Mouse (Mus musculus) neural tube, embryonic 12.5 days (tissue): ENCODE results near the gene Gpr143. TPM values are rescaled to one million over a fixed set of nuclear protein-coding genes. Genes with fewer than 3 reads are reported as not detected.

Experiments
- ATAC-seq: fragments of 200-750 bp; cut with Nextera tagmentation; 2 replicates; pipeline ENCODE4 v1.8.0; 2017; ENCODE audit warnings: low read depth, mild to moderate bottlenecking, moderate TSS enrichment, moderate library complexity; ENCODE audit not compliant: low FRiP score
- H3K27ac ChIP-seq: fragments of 300-500 bp; sonication (generic); 2 replicates; pipeline ENCODE4 v1.5.1; 2016
- H3K27me3 ChIP-seq: fragments of 300-500 bp; sonication (generic); replicated peaks from 2 replicates; pipeline ENCODE4 v1.6.1; 2016; ENCODE audit warnings: mild to moderate bottlenecking
- H3K36me3 ChIP-seq: fragments of 300-500 bp; sonication (generic); 2 replicates; pipeline ENCODE4 v1.6.1; 2016; ENCODE audit warnings: mild to moderate bottlenecking
- H3K4me1 ChIP-seq: fragments of 300-500 bp; sonication (generic); 2 replicates; pipeline ENCODE4 v1.6.1; 2016
- H3K4me2 ChIP-seq: fragments of 300-500 bp; sonication (generic); replicated peaks from 2 replicates; pipeline ENCODE4 v1.6.1; 2016; ENCODE audit warnings: mild to moderate bottlenecking
- H3K4me3 ChIP-seq: fragments of 300-500 bp; sonication (generic); 2 replicates; pipeline ENCODE4 v1.5.1; 2016
- H3K9ac ChIP-seq: fragments of 300-500 bp; sonication (generic); 2 replicates; pipeline ENCODE4 v1.6.1; 2016; ENCODE audit warnings: mild to moderate bottlenecking
- H3K9me3 ChIP-seq: fragments of 300-500 bp; sonication (generic); 2 replicates; pipeline ENCODE4 v1.6.1; 2016; ENCODE audit warnings: mild to moderate bottlenecking
- WGBS: fragments of 180-500 bp; shearing (Covaris S2); methylation state at CpG from one replicate; pipeline ENCODE4 v1.1.7; 2016; 5-methylcytosine and 5-hydroxymethylcytosine counted together
- polyA plus RNA-seq: library from polyadenylated mRNA; unstranded; fragments of >200 nt; fragmentation: Nextera tagmentation; extraction: Ambion mirVana; gene quantifications from 2 replicates; pipeline ENCODE4 v1.2.1, GENCODE M21; 2016

Gene Gpr143
- 0.20 TPM in 1 of 2 replicates, not detected in the other for polyA plus RNA-seq

- 25% methylated on average over 26 of the region's 26 CpGs for WGBS
- Histone ChIP-seq H3K9me3 (no peaks in the 10 kb centered on the region), H3K4me1 (no peaks in the 10 kb centered on the region), H3K36me3 (no peaks in the 10 kb centered on the region), H3K27me3 (no peaks in the 10 kb centered on the region; the same call in 1 of the 2 replicates), H3K27ac (no peak within 1 kb of the TSS), H3K4me2 (peak within 1 kb of the TSS; percentile 53), H3K4me3 (no peak within 1 kb of the TSS), H3K9ac (peak within 1 kb of the TSS; percentile 26; the same call in 1 of the 2 replicates)
- peak; percentile 53; the same call in 1 of the 2 replicates for ATAC-seq
Observed at GRCm38 (mm10) chrX:152781720-152782403, at the start of gene Gpr143. Gpr143 (plus strand) TSS chrX:152781921.

- Histone ChIP-seq H3K27me3 (no peaks in the 10 kb centered on the region), H3K9ac (no peak overlapping the region), H3K9me3 (no peaks in the 10 kb centered on the region), H3K27ac (no peak overlapping the region), H3K4me2 (no peak overlapping the region), H3K36me3 (no peaks in the 10 kb centered on the region), H3K4me1 (no peaks in the 10 kb centered on the region), H3K4me3 (no peak overlapping the region)
- no peak for ATAC-seq
Observed at GRCm38 (mm10) chrX:152735283-152735682, 46.4 kb upstream of the Gpr143 start.

- Histone ChIP-seq H3K4me3 (no peak overlapping the region), H3K9ac (no peak overlapping the region), H3K4me1 (no peaks in the 10 kb centered on the region), H3K4me2 (no peak overlapping the region), H3K36me3 (no peaks in the 10 kb centered on the region), H3K27ac (no peak overlapping the region), H3K9me3 (no peaks in the 10 kb centered on the region), H3K27me3 (no peaks in the 10 kb centered on the region)
- 72% methylated on average over 2 of the region's 2 CpGs for WGBS
- ATAC-seq = no peak
Observed at GRCm38 (mm10) chrX:152738191-152738590, 43.5 kb upstream of the Gpr143 start.

- H3K36me3 ChIP-seq = no peaks in the 10 kb centered on the region
- no peak overlapping the region for H3K27ac ChIP-seq
- no peaks in the 10 kb centered on the region for H3K4me1 ChIP-seq
- ATAC-seq = no peak
- no peak overlapping the region for H3K4me3 ChIP-seq
- H3K9me3 ChIP-seq = no peaks in the 10 kb centered on the region
- 71% methylated on average over 4 of the region's 4 CpGs for WGBS
- H3K4me2 ChIP-seq = no peak overlapping the region
- no peak overlapping the region for H3K9ac ChIP-seq
- H3K27me3 ChIP-seq = no peaks in the 10 kb centered on the region
Observed at GRCm38 (mm10) chrX:152738759-152739368, 42.9 kb upstream of the Gpr143 start.

GRCm38 (mm10) chrX:152743642-152744041, 38.1 kb upstream of the Gpr143 start:
- no peak for ATAC-seq
- Histone ChIP-seq H3K4me1 (no peaks in the 10 kb centered on the region), H3K27ac (no peak overlapping the region), H3K36me3 (no peaks in the 10 kb centered on the region), H3K9ac (no peak overlapping the region), H3K27me3 (no peaks in the 10 kb centered on the region), H3K4me2 (no peak overlapping the region), H3K4me3 (no peak overlapping the region), H3K9me3 (no peaks in the 10 kb centered on the region)

GRCm38 (mm10) chrX:152745925-152746324, 35.8 kb upstream of the Gpr143 start:
- H3K4me2 ChIP-seq = no peak overlapping the region
- no peaks in the 10 kb centered on the region for H3K9me3 ChIP-seq
- no peak overlapping the region for H3K27ac ChIP-seq
- no peak overlapping the region for H3K4me3 ChIP-seq
- no peaks in the 10 kb centered on the region for H3K36me3 ChIP-seq
- no peak for ATAC-seq
- 64% methylated on average over 2 of the region's 2 CpGs for WGBS
- H3K9ac ChIP-seq = no peak overlapping the region
- no peaks in the 10 kb centered on the region for H3K27me3 ChIP-seq
- H3K4me1 ChIP-seq = no peaks in the 10 kb centered on the region

- H3K27me3 ChIP-seq = no peaks in the 10 kb centered on the region
- H3K4me2 ChIP-seq = no peak overlapping the region
- H3K9me3 ChIP-seq = no peaks in the 10 kb centered on the region
- no peak for ATAC-seq
- H3K4me3 ChIP-seq = no peak overlapping the region
- no peaks in the 10 kb centered on the region for H3K36me3 ChIP-seq
- H3K4me1 ChIP-seq = no peaks in the 10 kb centered on the region
- no peak overlapping the region for H3K9ac ChIP-seq
- 95% methylated on average over 1 of the region's 1 CpGs for WGBS
- H3K27ac ChIP-seq = no peak overlapping the region
Observed at GRCm38 (mm10) chrX:152755819-152756218, 25.9 kb upstream of the Gpr143 start.

- Histone ChIP-seq H3K4me2 (no peak overlapping the region), H3K9me3 (no peaks in the 10 kb centered on the region), H3K4me3 (no peak overlapping the region), H3K27me3 (no peaks in the 10 kb centered on the region), H3K4me1 (no peaks in the 10 kb centered on the region), H3K27ac (no peak overlapping the region), H3K36me3 (no peaks in the 10 kb centered on the region), H3K9ac (no peak overlapping the region)
- ATAC-seq = no peak
- WGBS = 89% methylated on average over 5 of the region's 5 CpGs
Observed at GRCm38 (mm10) chrX:152756293-152756692, 25.4 kb upstream of the Gpr143 start.

GRCm38 (mm10) chrX:152762437-152762836, 19.3 kb upstream of the Gpr143 start:
- no peaks in the 10 kb centered on the region for H3K4me1 ChIP-seq
- no peaks in the 10 kb centered on the region for H3K9me3 ChIP-seq
- H3K27me3 ChIP-seq = no peaks in the 10 kb centered on the region
- H3K4me2 ChIP-seq = no peak overlapping the region
- no peak overlapping the region for H3K9ac ChIP-seq
- H3K27ac ChIP-seq = no peak overlapping the region
- 42% methylated on average over 2 of the region's 2 CpGs for WGBS
- H3K36me3 ChIP-seq = no peaks in the 10 kb centered on the region
- H3K4me3 ChIP-seq = no peak overlapping the region
- no peak for ATAC-seq

- no peak overlapping the region for H3K9ac ChIP-seq
- 58% methylated on average over 2 of the region's 2 CpGs for WGBS
- no peak for ATAC-seq
Observed at GRCm38 (mm10) chrX:152762855-152763254, 18.9 kb upstream of the Gpr143 start.

GRCm38 (mm10) chrX:152764171-152764570, 17.6 kb upstream of the Gpr143 start:
- Histone ChIP-seq H3K9ac (no peak overlapping the region), H3K36me3 (no peaks in the 10 kb centered on the region), H3K9me3 (no peaks in the 10 kb centered on the region), H3K4me2 (no peak overlapping the region), H3K27ac (no peak overlapping the region), H3K4me1 (no peaks in the 10 kb centered on the region), H3K27me3 (0 out of 2 replicates have a peak, but pooled peaks cover 4% of the 10 kb centered on the region), H3K4me3 (no peak overlapping the region)
- 38% methylated on average over 2 of the region's 2 CpGs for WGBS
- ATAC-seq = no peak

More at GRCm38 (mm10) chrX:152762855-152763254, 18.9 kb upstream of the Gpr143 start:
- Histone ChIP-seq H3K4me3 (no peak overlapping the region), H3K27me3 (no peaks in the 10 kb centered on the region), H3K36me3 (no peaks in the 10 kb centered on the region), H3K27ac (no peak overlapping the region), H3K4me2 (no peak overlapping the region), H3K9me3 (no peaks in the 10 kb centered on the region), H3K4me1 (no peaks in the 10 kb centered on the region)

- H3K9me3 ChIP-seq = no peaks in the 10 kb centered on the region
- H3K9ac ChIP-seq = peak within 1 kb of the TSS; percentile 43
- 15% methylated on average over 55 of the region's 55 CpGs for WGBS
- H3K4me1 ChIP-seq = no peaks in the 10 kb centered on the region
- peaks cover 14% of the 10 kb centered on the region for H3K27me3 ChIP-seq
- ATAC-seq = peak; percentile 85
- no peak within 1 kb of the TSS for H3K27ac ChIP-seq
- H3K4me2 ChIP-seq = peak within 1 kb of the TSS; percentile 72
- peak within 1 kb of the TSS; percentile 52 for H3K4me3 ChIP-seq
- H3K36me3 ChIP-seq = no peaks in the 10 kb centered on the region
Observed at GRCm38 (mm10) chrX:152768891-152769599, 12.7 kb upstream of the Gpr143 start, which contains the start of gene Shroom2. Shroom2 (minus strand) TSS chrX:152769465.
